Mouse (Mus musculus) left cerebral cortex, adult 6 months (tissue): ENCODE results near the gene Borcs6. TPM values are rescaled to one million over a fixed set of nuclear protein-coding genes. Genes with fewer than 3 reads are reported as not detected.

Experiments
- long read RNA-seq, 2 experiments: library from polyadenylated mRNA; unstranded; transcript quantifications; one replicate each; pipeline ENCODE4 v2.0.0; 2019 to 2020
- polyA plus RNA-seq: library from polyadenylated mRNA; unstranded; fragments of <200 nt; fragmentation: Nextera tagmentation; gene quantifications from 2 replicates; pipeline ENCODE4 v1.2.3, GENCODE M21; 2021

Gene Borcs6
- polyA plus RNA-seq: 13.0 and 28.1 TPM in 2 replicates
- long read RNA-seq, experiment 1, transcript Borcs6-201 (1 exons, 1,862 nt): major isoform, 125 of 125 reads
- long read RNA-seq, experiment 1, partial matches to known transcripts: 0 of 125 reads
- long read RNA-seq, experiment 1, other reads (novel, unspliced or antisense): 0 of 125 reads
- long read RNA-seq, experiment 2, transcript Borcs6-201 (1 exons, 1,862 nt): major isoform, 21 of 21 reads
- long read RNA-seq, experiment 2, partial matches to known transcripts: 0 of 21 reads
- long read RNA-seq, experiment 2, other reads (novel, unspliced or antisense): 0 of 21 reads

GRCm38 (mm10) chr11:69059357-69059974, at the start of gene Borcs6:
TSS of gene Borcs6 (plus strand) at chr11:69059717.

GRCm38 (mm10) chr11:69015644-69016441, 43.7 kb upstream of the Borcs6 start, which contains the start of gene Ctc1:
TSS of gene Ctc1 (plus strand) at chr11:69015911.

GRCm38 (mm10) chr11:69045531-69046394, 13.8 kb upstream of the Borcs6 start, which contains the start of gene Aurkb:
TSS of gene Aurkb (plus strand) at chr11:69045647.

GRCm38 (mm10) chr11:69070590-69071222, 11.2 kb downstream of the Borcs6 start, which contains the start of gene Tmem107:
TSS of gene Tmem107 (plus strand) at chr11:69070806.

DNA sequence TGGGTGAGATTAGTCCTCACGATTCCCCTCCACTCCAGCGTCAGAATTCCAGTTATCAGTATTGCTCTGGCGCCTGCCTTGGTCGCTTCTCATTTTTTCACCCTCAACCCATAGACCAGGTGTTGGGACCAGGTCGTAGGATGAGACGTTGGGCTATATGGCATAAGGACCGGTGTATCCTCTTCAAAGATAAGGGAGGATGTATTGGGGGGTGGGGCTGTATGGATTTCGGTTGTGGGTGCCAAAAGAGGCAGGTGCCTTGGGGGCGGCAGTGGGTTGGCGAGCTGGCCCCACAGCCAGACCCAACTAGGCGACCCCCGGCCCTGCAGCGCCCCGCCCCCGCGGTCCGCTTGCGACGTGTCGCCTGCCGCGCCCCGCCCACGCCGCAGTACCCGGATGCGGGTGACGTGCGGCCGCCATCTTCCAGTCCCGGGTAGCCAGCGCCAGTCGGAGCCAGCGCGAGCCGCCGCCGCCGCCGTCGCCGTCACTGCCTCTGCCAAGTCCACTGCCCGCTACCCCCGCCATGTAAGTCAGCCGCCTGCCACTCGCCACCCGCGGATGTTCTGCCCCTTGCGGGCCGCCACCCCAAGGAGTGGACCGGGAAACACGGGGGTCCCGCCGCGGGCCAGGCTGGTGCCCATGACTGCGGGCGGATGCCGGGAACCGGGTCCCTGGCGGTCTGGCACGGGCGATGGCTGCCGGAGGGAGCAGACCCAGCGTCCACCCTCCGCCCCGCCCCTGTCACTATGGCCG, 28.8 kb downstream of the Borcs6 start, which contains the start of gene Vamp2:
Gene Vamp2 (plus strand): TSS at position 388 of the 753 bp plus-strand sequence.

GRCm38 (mm10) chr11:69094697-69095429, 35.3 kb downstream of the Borcs6 start, which contains the start of gene Per1:
TSS of gene Per1 (plus strand) at chr11:69095217.

Other genes starting within 250 kb of the Borcs6 start
- gene Ndel1, start 187.9 kb upstream of the Borcs6 start, polyA plus RNA-seq: 89.7 and 92.9 TPM in 2 replicates
- not detected in 2 replicates for gene Rnf222, start 171.2 kb upstream of the Borcs6 start, polyA plus RNA-seq
- gene Rpl26, start 158.1 kb upstream of the Borcs6 start, polyA plus RNA-seq: 3,549 and 3,569 TPM in 2 replicates
- not detected in 2 replicates for gene Odf4, start 132.6 kb upstream of the Borcs6 start, polyA plus RNA-seq
- 9.7 and 13.3 TPM in 2 replicates for gene Arhgef15, start 102.2 kb upstream of the Borcs6 start, polyA plus RNA-seq
- 2.4 and 3.7 TPM in 2 replicates for gene Slc25a35, start 91.6 kb upstream of the Borcs6 start, polyA plus RNA-seq
- 26.7 and 27.0 TPM in 2 replicates for gene Rangrf, start 84.5 kb upstream of the Borcs6 start, polyA plus RNA-seq
- gene Pfas, start 51.3 kb upstream of the Borcs6 start, polyA plus RNA-seq: 10.9 and 12.5 TPM in 2 replicates
- gene Ctc1, start 43.8 kb upstream of the Borcs6 start, polyA plus RNA-seq: 14.9 and 16.4 TPM in 2 replicates
- 0.38 and 0.56 TPM in 2 replicates for gene Aurkb, start 14.1 kb upstream of the Borcs6 start, polyA plus RNA-seq
- gene Tmem107, start 11.1 kb downstream of the Borcs6 start, polyA plus RNA-seq: 35.2 and 37.9 TPM in 2 replicates
- gene Vamp2, start 28.8 kb downstream of the Borcs6 start, polyA plus RNA-seq: 323 and 837 TPM in 2 replicates
- gene Per1, start 35.5 kb downstream of the Borcs6 start, polyA plus RNA-seq: 25.9 and 39.5 TPM in 2 replicates
- 0.43 and 1.3 TPM in 2 replicates for gene Hes7, start 60.7 kb downstream of the Borcs6 start, polyA plus RNA-seq
- 0.54 and 0.85 TPM in 2 replicates for gene 9130213A22Rik, start 62.9 kb downstream of the Borcs6 start, polyA plus RNA-seq
- 4.5 and 4.8 TPM in 2 replicates for gene Aloxe3, start 66.2 kb downstream of the Borcs6 start, polyA plus RNA-seq
- gene Alox12b, start 97.3 kb downstream of the Borcs6 start, polyA plus RNA-seq: 3.3 TPM in 2 replicates
- 2.8 and 4.3 TPM in 2 replicates for gene Alox8, start 138.1 kb downstream of the Borcs6 start, polyA plus RNA-seq
- 0.40 and 0.66 TPM in 2 replicates for gene Gucy2e, start 177.3 kb downstream of the Borcs6 start, polyA plus RNA-seq